Mouse (Mus musculus): ENCODE data around the gene Spaar. TPM values are rescaled to one million over a fixed set of nuclear protein-coding genes. Genes with fewer than 3 reads are reported as not detected.

Gene Spaar
- total and polyA plus RNA-seq, 3 experiments, result 0.11 TPM; not detected in 2

DNA sequence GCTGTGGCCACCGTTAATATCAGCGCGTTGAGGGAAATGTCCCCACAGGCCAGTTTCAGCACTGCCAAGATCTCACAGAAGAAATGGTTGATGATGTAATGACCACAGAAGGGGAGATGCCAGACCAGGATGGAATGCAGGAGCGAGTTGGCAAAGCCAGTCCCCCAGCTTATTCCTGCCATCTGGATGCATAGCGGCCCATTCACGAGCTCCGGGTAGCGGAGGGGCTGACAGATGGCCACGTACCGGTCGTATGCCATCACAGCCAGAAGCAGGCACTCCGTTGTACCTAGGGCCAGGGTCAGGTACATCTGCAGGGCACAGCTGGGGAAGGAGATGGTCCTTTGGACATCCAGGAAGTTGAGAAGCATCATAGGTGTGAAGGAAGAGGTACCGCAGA is 33.3 kb upstream of the Spaar start:
- no peaks in the 10 kb centered on the region for H3K36me3 ChIP-seq (replicated peaks)
- H3K9me3 ChIP-seq (replicated peaks), result no peaks in the 10 kb centered on the region
- peaks cover 18% of the 10 kb centered on the region for H3K27me3 ChIP-seq (ENCODE audit: insufficient read depth, low read length)
- no peak overlapping the region for H3K4me3 ChIP-seq (ENCODE audit: low read depth, low read length)
- no peak for ATAC-seq (ENCODE audit: extremely low read depth, insufficient number of reproducible peaks, low FRiP score, poor library complexity, severe bottlenecking)
- TF ChIP-seq GATA1 (IDR thresholded peaks at IDR 0.05; ENCODE audit: borderline replicate concordance, low read length), result no peak
- no peak for TF ChIP-seq GATA2 (IDR thresholded peaks at IDR 0.05; ENCODE audit: borderline replicate concordance, low read depth, low read length)
- no peak for TF ChIP-seq TAL1 (conservative IDR thresholded peaks at IDR 0.05; ENCODE audit: low read depth, low read length)
- no peak for TF ChIP-seq POLR2AphosphoS5 (IDR thresholded peaks at IDR 0.05; ENCODE audit: insufficient replicate concordance, low read depth, low read length)
- H3K4me1 ChIP-seq (ENCODE audit: insufficient read depth, low read depth, low read length), result peaks cover 42% of the 10 kb centered on the region
- DNase-seq (ENCODE audit: low spot score), result no peak

DNA sequence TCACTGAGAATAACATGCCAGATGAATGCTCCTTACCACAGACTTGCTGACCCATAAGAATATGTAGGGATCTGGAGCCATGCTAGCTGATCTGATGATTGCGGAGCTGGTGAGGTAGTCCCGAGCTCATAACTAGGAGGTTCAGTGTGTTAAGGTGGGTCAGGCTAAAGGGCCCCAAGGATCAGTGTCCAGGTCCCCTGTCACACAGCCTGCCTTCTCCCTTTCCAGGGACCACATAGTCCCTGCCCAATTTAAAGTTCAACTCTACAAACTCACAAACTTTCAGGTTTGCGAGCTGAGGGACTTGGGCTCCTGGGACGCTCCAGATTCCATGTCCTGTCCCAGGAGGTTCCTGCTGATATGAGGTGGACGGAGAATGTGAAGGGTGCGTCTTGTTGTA is 29.1 kb upstream of the Spaar start, which contains the start of gene Olfr70:
Gene Olfr70, minus strand, starts transcription at position 101 of the 400 bp plus-strand sequence.
- peaks cover 37% of the 10 kb centered on the region for H3K27me3 ChIP-seq (ENCODE audit: insufficient read depth, low read length)
- TF ChIP-seq TAL1 (conservative IDR thresholded peaks at IDR 0.05; ENCODE audit: low read depth, low read length), result no peak
- no peak for TF ChIP-seq GATA2 (IDR thresholded peaks at IDR 0.05; ENCODE audit: borderline replicate concordance, low read depth, low read length)
- no peak for TF ChIP-seq POLR2AphosphoS5 (IDR thresholded peaks at IDR 0.05; ENCODE audit: insufficient replicate concordance, low read depth, low read length)
- no peak for TF ChIP-seq CTCF (IDR thresholded peaks at IDR 0.05; ENCODE audit: low read depth, low read length)
- TF ChIP-seq GATA1 (IDR thresholded peaks at IDR 0.05; ENCODE audit: borderline replicate concordance, low read length), result no peak
- peaks cover 10% of the 10 kb centered on the region for H3K4me1 ChIP-seq (ENCODE audit: insufficient read depth, low read depth, low read length)
- ATAC-seq (ENCODE audit: extremely low read depth, insufficient number of reproducible peaks, low FRiP score, poor library complexity, severe bottlenecking) (no peak), DNase-seq (ENCODE audit: low spot score) (no peak)
- H3K4me3 ChIP-seq (ENCODE audit: low read depth, low read length), result no peak within 1 kb of the TSS
- no peaks in the 10 kb centered on the region for H3K9me3 ChIP-seq (replicated peaks)
- H3K36me3 ChIP-seq (replicated peaks), result no peaks in the 10 kb centered on the region

GRCm38 (mm10) chr4:43703439-43703838 is 26.4 kb upstream of the Spaar start:
- Histone ChIP-seq H3K4me1 (ENCODE audit: insufficient read depth, low read depth, low read length) (no peaks in the 10 kb centered on the region), H3K27me3 (ENCODE audit: insufficient read depth, low read length) (peaks cover 46% of the 10 kb centered on the region), H3K4me3 (ENCODE audit: low read depth, low read length) (no peak overlapping the region), H3K9me3 (replicated peaks) (no peaks in the 10 kb centered on the region), H3K36me3 (replicated peaks) (no peaks in the 10 kb centered on the region)
- no peak for ATAC-seq (ENCODE audit: extremely low read depth, insufficient number of reproducible peaks, low FRiP score, poor library complexity, severe bottlenecking)
- DNase-seq (ENCODE audit: low spot score), result no peak
- TF ChIP-seq POLR2AphosphoS5 (IDR thresholded peaks at IDR 0.05; ENCODE audit: insufficient replicate concordance, low read depth, low read length) (no peak), CTCF (IDR thresholded peaks at IDR 0.05; ENCODE audit: low read depth, low read length) (peak; percentile 43), GATA2 (IDR thresholded peaks at IDR 0.05; ENCODE audit: borderline replicate concordance, low read depth, low read length) (no peak), TAL1 (conservative IDR thresholded peaks at IDR 0.05; ENCODE audit: low read depth, low read length) (no peak), GATA1 (IDR thresholded peaks at IDR 0.05; ENCODE audit: borderline replicate concordance, low read length) (no peak)

- Histone ChIP-seq H3K4me1 (ENCODE audit: insufficient read depth, low read depth, low read length) (no peaks in the 10 kb centered on the region), H3K9me3 (replicated peaks) (no peaks in the 10 kb centered on the region), H3K4me3 (ENCODE audit: low read depth, low read length) (no peak overlapping the region), H3K36me3 (replicated peaks) (no peaks in the 10 kb centered on the region), H3K27me3 (ENCODE audit: insufficient read depth, low read length) (peaks cover 47% of the 10 kb centered on the region)
- no peak for DNase-seq (ENCODE audit: low spot score)
- no peak for ATAC-seq (ENCODE audit: extremely low read depth, insufficient number of reproducible peaks, low FRiP score, poor library complexity, severe bottlenecking)
- TF ChIP-seq CTCF (IDR thresholded peaks at IDR 0.05; ENCODE audit: low read depth, low read length), result no peak
- TF ChIP-seq GATA2 (IDR thresholded peaks at IDR 0.05; ENCODE audit: borderline replicate concordance, low read depth, low read length), result no peak
- TF ChIP-seq TAL1 (conservative IDR thresholded peaks at IDR 0.05; ENCODE audit: low read depth, low read length), result no peak
- TF ChIP-seq GATA1 (IDR thresholded peaks at IDR 0.05; ENCODE audit: borderline replicate concordance, low read length), result no peak
Measured at GRCm38 (mm10) chr4:43703851-43704250, 26.0 kb upstream of the Spaar start.

DNA sequence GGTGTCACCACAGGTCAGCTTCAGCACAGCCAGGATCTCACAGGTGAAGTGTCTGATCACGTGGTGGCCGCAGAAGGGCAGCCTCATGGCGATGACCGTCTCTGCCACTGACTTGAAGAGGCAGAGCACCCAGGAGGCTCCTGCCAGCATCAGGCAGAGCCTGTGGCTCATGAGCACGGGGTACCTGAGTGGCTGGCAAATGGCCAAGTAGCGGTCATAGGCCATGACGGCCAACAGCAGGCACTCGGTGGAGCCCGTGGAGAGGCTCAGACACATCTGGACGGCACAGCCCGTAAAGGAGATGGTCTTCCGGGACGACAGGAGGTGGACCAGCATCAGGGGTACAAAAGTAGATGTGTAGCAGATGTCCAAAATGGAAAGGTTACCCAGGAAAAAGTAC is 23.8 kb upstream of the Spaar start:
- H3K27me3 ChIP-seq (ENCODE audit: insufficient read depth, low read length), result peaks cover 59% of the 10 kb centered on the region

GRCm38 (mm10) chr4:43709869-43710268 is 20.0 kb upstream of the Spaar start, which contains the start of gene Olfr71:
Olfr71 (minus strand) TSS chr4:43710255.
- no peak for TF ChIP-seq GATA2 (IDR thresholded peaks at IDR 0.05; ENCODE audit: borderline replicate concordance, low read depth, low read length)
- TF ChIP-seq CTCF (IDR thresholded peaks at IDR 0.05; ENCODE audit: low read depth, low read length), result no peak
- no peak for TF ChIP-seq GATA1 (IDR thresholded peaks at IDR 0.05; ENCODE audit: borderline replicate concordance, low read length)
- TF ChIP-seq TAL1 (conservative IDR thresholded peaks at IDR 0.05; ENCODE audit: low read depth, low read length), result no peak
- no peak for TF ChIP-seq POLR2AphosphoS5 (IDR thresholded peaks at IDR 0.05; ENCODE audit: insufficient replicate concordance, low read depth, low read length)
- Histone ChIP-seq H3K4me3 (ENCODE audit: low read depth, low read length) (no peak within 1 kb of the TSS), H3K9me3 (replicated peaks) (no peaks in the 10 kb centered on the region), H3K27me3 (ENCODE audit: insufficient read depth, low read length) (peaks cover 60% of the 10 kb centered on the region), H3K4me1 (ENCODE audit: insufficient read depth, low read depth, low read length) (0 out of 2 replicates have a peak, but pooled peaks cover 3% of the 10 kb centered on the region), H3K36me3 (replicated peaks) (no peaks in the 10 kb centered on the region)
- DNase-seq (ENCODE audit: low spot score) (no peak), ATAC-seq (ENCODE audit: extremely low read depth, insufficient number of reproducible peaks, low FRiP score, poor library complexity, severe bottlenecking) (no peak)

More for the DNA sequence above, 23.8 kb upstream of the Spaar start:
- Histone ChIP-seq H3K4me3 (ENCODE audit: low read depth, low read length) (no peak overlapping the region), H3K36me3 (replicated peaks) (no peaks in the 10 kb centered on the region), H3K4me1 (ENCODE audit: insufficient read depth, low read depth, low read length) (no peaks in the 10 kb centered on the region), H3K9me3 (replicated peaks) (no peaks in the 10 kb centered on the region)
- DNase-seq (ENCODE audit: low spot score) (no peak), ATAC-seq (ENCODE audit: extremely low read depth, insufficient number of reproducible peaks, low FRiP score, poor library complexity, severe bottlenecking) (no peak)
- no peak for TF ChIP-seq GATA2 (IDR thresholded peaks at IDR 0.05; ENCODE audit: borderline replicate concordance, low read depth, low read length)
- TF ChIP-seq POLR2AphosphoS5 (IDR thresholded peaks at IDR 0.05; ENCODE audit: insufficient replicate concordance, low read depth, low read length), result no peak
- no peak for TF ChIP-seq GATA1 (IDR thresholded peaks at IDR 0.05; ENCODE audit: borderline replicate concordance, low read length)
- no peak for TF ChIP-seq CTCF (IDR thresholded peaks at IDR 0.05; ENCODE audit: low read depth, low read length)
- TF ChIP-seq TAL1 (conservative IDR thresholded peaks at IDR 0.05; ENCODE audit: low read depth, low read length), result no peak
